Mouse (Mus musculus) embryonic facial prominence, embryonic 14.5 days (tissue): Measurements from ENCODE around the gene Tnfrsf12a. TPM values are rescaled to one million over a fixed set of nuclear protein-coding genes. Genes with fewer than 3 reads are reported as not detected.

Experiments
- ATAC-seq: fragments of 200-750 bp; cut with Nextera tagmentation; 2 replicates; pipeline ENCODE4 v1.8.0; 2017; ENCODE audit warnings: low read depth, moderate number of reproducible peaks, moderate TSS enrichment
- DNase-seq: peaks from one replicate; pipeline ENCODE4 v3.0.0-alpha.2; 2015; ENCODE audit warnings: low spot score
- H3K27ac ChIP-seq: fragments of 300-500 bp; sonication (generic); replicated peaks from 2 replicates; pipeline ENCODE4 v1.5.1; 2014; ENCODE audit warnings: low read depth, mild to moderate bottlenecking, low read length, moderate library complexity
- H3K27me3 ChIP-seq: fragments of 300-500 bp; sonication (generic); replicated peaks from 2 replicates; pipeline ENCODE4 v1.6.1; 2014; ENCODE audit warnings: low read length; ENCODE audit not compliant: control insufficient read depth, insufficient read depth
- H3K36me3 ChIP-seq: fragments of 300-500 bp; sonication (generic); 2 replicates; pipeline ENCODE4 v1.6.1; 2014; ENCODE audit warnings: low read length, mixed read lengths; ENCODE audit not compliant: control insufficient read depth, insufficient read depth
- H3K4me1 ChIP-seq: fragments of 300-500 bp; sonication (generic); 2 replicates; pipeline ENCODE4 v1.6.1; 2014; ENCODE audit warnings: antibody characterized with exemption, low read length; ENCODE audit not compliant: control insufficient read depth, insufficient read depth
- H3K4me2 ChIP-seq: fragments of 300-500 bp; sonication (generic); 2 replicates; pipeline ENCODE4 v1.6.1; 2014; ENCODE audit warnings: low read depth, mild to moderate bottlenecking, low read length, moderate library complexity, mixed read lengths
- H3K4me3 ChIP-seq: fragments of 300-500 bp; sonication (generic); 2 replicates; pipeline ENCODE4 v1.5.1; 2014; ENCODE audit warnings: low read depth, mild to moderate bottlenecking, low read length
- H3K9ac ChIP-seq: fragments of 300-500 bp; sonication (generic); 2 replicates; pipeline ENCODE4 v1.6.1; 2014; ENCODE audit warnings: low read depth, mild to moderate bottlenecking, low read length, moderate library complexity, mixed read lengths
- H3K9me3 ChIP-seq: fragments of 300-500 bp; sonication (generic); 2 replicates; pipeline ENCODE4 v1.6.1; 2016; ENCODE audit warnings: low read length; ENCODE audit not compliant: control insufficient read depth
- WGBS: fragments of 180-500 bp; shearing (Covaris S2); extraction: QIAGEN DNeasy Blood & Tissue Kit; methylation state at CpG from one replicate; pipeline ENCODE4 v1.1.7; 2014; 5-methylcytosine and 5-hydroxymethylcytosine counted together
- polyA plus RNA-seq: library from polyadenylated mRNA; unstranded; fragments of >200 nt; fragmentation: Nextera tagmentation; extraction: Ambion mirVana; gene quantifications from 2 replicates; pipeline ENCODE4 v1.2.1, GENCODE M21; 2014

Gene Tnfrsf12a
- polyA plus RNA-seq, 1 experiment from 2014 or later = 30.7 TPM

DNA sequence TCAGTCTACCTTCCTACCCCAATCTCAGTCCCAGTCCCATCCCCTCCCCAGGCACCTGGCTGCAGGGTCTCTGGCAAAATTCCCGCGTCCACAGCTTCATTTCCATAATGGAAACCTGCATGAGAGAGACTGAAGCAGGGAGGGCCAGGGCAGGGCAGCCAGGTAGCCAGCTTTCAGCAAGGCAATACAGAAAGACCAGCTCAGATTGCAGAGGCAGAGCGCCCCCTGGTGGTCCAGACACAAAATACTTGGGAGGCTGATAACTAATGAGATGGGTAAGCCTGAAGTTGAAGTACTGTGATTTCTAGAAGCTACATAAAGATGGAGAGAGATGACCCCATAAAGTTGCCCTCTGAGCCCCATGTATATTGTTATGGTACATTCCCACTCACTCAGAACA is 28.9 kb upstream of the Tnfrsf12a start:
- Histone ChIP-seq H3K9ac (no peak overlapping the region), H3K9me3 (no peaks in the 10 kb centered on the region), H3K4me2 (no peak overlapping the region), H3K4me3 (no peak overlapping the region), H3K4me1 (no peaks in the 10 kb centered on the region), H3K27ac (no peak overlapping the region), H3K36me3 (no peaks in the 10 kb centered on the region), H3K27me3 (no peaks in the 10 kb centered on the region; the same call in 1 of the 2 replicates)
- ATAC-seq = 0 out of 2 replicates have a peak, but pooled peaks have one; percentile 60
- DNase-seq = peak; percentile 74
- 0% methylated on average over 3 of the region's 3 CpGs for WGBS

DNA sequence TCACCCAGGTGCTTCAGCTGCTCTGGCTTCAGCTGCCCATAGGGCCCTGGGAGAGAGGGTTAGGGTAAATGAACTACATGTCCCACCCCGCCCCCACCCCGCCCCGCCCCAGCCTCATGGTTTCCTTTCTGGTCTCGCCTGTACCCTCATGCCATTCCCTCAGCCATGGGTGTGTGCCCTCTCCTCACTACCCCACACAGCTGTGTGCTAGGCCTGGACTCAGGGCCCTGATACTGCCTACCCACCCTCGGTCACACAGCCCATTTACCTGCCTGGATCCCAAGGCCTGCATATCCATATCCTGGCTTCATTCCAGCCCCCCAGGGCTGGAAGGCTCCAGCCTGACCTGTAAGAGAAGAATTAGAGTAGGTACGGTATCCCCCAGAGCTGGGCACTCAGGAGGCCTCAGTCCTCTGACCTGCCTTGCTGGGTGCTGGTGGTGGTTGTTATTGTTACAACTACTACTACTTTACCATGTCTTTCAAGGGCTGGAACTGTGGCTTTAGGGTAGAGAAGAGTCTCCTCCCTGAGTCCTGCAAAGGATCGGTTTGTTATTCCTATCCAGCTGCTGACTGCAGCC is 28.3 kb upstream of the Tnfrsf12a start:
- Histone ChIP-seq H3K4me2 (no peak overlapping the region), H3K4me3 (no peak overlapping the region), H3K36me3 (no peaks in the 10 kb centered on the region), H3K27ac (no peak overlapping the region), H3K9me3 (no peaks in the 10 kb centered on the region), H3K4me1 (no peaks in the 10 kb centered on the region), H3K27me3 (peaks cover 5% of the 10 kb centered on the region), H3K9ac (no peak overlapping the region)
- ATAC-seq (no peak), DNase-seq (no peak)
- 75% methylated on average over 7 of the region's 7 CpGs for WGBS

- Histone ChIP-seq H3K4me3 (no peak overlapping the region), H3K27me3 (peaks cover 14% of the 10 kb centered on the region), H3K4me2 (no peak overlapping the region), H3K9ac (no peak overlapping the region), H3K36me3 (no peaks in the 10 kb centered on the region), H3K4me1 (no peaks in the 10 kb centered on the region), H3K9me3 (no peaks in the 10 kb centered on the region), H3K27ac (no peak overlapping the region)
- ATAC-seq (no peak), DNase-seq (peak; percentile 81)
- WGBS = 23% methylated on average over 7 of the region's 7 CpGs
Measured at GRCm38 (mm10) chr17:23704741-23705140, 27.5 kb upstream of the Tnfrsf12a start.

DNA sequence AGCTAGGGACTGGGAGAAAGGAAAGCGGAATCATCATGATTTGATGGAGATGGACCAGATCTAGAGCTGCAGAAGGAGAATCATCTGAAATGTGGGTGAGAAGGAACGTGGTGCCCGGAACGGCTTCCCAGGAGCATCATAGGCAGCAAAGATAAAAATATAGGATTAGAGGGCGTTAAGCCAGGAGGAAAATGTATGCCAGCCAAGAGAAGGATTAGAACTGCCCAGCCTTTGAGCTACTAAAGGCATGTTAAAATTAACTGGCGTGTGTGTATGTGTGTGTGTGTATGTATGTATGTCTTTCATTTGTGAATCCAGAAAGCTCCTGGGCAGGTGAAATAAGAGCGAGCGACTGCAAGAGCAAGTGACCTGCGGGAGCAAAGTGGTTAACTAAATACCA is 26.0 kb upstream of the Tnfrsf12a start:
- Histone ChIP-seq H3K4me2 (no peak overlapping the region), H3K27me3 (peaks cover 28% of the 10 kb centered on the region), H3K9ac (no peak overlapping the region), H3K36me3 (no peaks in the 10 kb centered on the region), H3K27ac (no peak overlapping the region), H3K4me1 (no peaks in the 10 kb centered on the region), H3K9me3 (no peaks in the 10 kb centered on the region), H3K4me3 (no peak overlapping the region)
- WGBS = 82% methylated on average over 9 of the region's 9 CpGs
- ATAC-seq = no peak
- DNase-seq = no peak

DNA sequence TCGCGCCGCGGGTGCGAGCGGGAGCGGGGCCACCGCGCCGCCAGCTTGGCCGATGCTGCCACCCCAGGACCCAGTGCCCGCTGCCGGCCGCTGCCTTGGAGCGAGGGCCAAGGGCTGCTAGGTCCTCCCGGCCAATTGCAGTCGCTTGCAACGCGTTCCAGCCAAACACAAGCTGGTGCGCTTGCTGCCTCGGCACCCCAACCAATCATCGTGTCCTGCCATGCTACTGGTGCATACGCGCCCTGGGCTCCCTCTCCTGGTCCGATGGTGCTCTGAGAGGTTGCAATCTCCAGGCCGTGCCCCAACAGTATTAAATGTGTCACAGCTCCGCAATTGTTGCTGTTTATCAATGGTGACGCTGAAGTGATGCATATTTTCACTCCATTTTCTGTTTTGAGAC is 22.8 kb upstream of the Tnfrsf12a start:
- Histone ChIP-seq H3K9ac (peak overlapping the region; percentile 57), H3K36me3 (no peaks in the 10 kb centered on the region), H3K4me1 (no peaks in the 10 kb centered on the region), H3K9me3 (no peaks in the 10 kb centered on the region), H3K27me3 (peaks cover 32% of the 10 kb centered on the region), H3K4me3 (peak overlapping the region; percentile 62), H3K27ac (no peak overlapping the region), H3K4me2 (peak overlapping the region; percentile 100)
- ATAC-seq = peak; percentile 96
- 0% methylated on average over 18 of the region's 28 CpGs for WGBS
- DNase-seq = peak; percentile 96

GRCm38 (mm10) chr17:23699131-23700077 is 22.1 kb upstream of the Tnfrsf12a start:
- no peak overlapping the region for H3K27ac ChIP-seq
- H3K27me3 ChIP-seq = peaks cover 32% of the 10 kb centered on the region
- peak; percentile 49 for ATAC-seq
- no peak for DNase-seq
- H3K9me3 ChIP-seq = no peaks in the 10 kb centered on the region
- peak overlapping the region; percentile 100 for H3K4me2 ChIP-seq
- peak overlapping the region; percentile 62 for H3K4me3 ChIP-seq
- peak overlapping the region; percentile 57 for H3K9ac ChIP-seq
- H3K36me3 ChIP-seq = no peaks in the 10 kb centered on the region
- H3K4me1 ChIP-seq = no peaks in the 10 kb centered on the region
- 0% methylated on average over 22 of the region's 101 CpGs for WGBS

GRCm38 (mm10) chr17:23695801-23696200 is 18.5 kb upstream of the Tnfrsf12a start:
- 16% methylated on average over 3 of the region's 3 CpGs for WGBS
- H3K27me3 ChIP-seq = peaks cover 29% of the 10 kb centered on the region
- no peak overlapping the region for H3K27ac ChIP-seq
- no peaks in the 10 kb centered on the region for H3K4me1 ChIP-seq
- peak; percentile 39 for DNase-seq
- 0 out of 2 replicates have a peak, but pooled peaks have one; percentile 8 for ATAC-seq
- no peak overlapping the region for H3K4me2 ChIP-seq
- H3K36me3 ChIP-seq = no peaks in the 10 kb centered on the region
- H3K9ac ChIP-seq = no peak overlapping the region
- H3K9me3 ChIP-seq = no peaks in the 10 kb centered on the region
- H3K4me3 ChIP-seq = no peak overlapping the region

- 46% methylated on average over 1 of the region's 1 CpGs for WGBS
- no peaks in the 10 kb centered on the region for H3K9me3 ChIP-seq
- no peak for DNase-seq
Measured at GRCm38 (mm10) chr17:23694491-23694890, 17.2 kb upstream of the Tnfrsf12a start.

More at GRCm38 (mm10) chr17:23694491-23694890, 17.2 kb upstream of the Tnfrsf12a start:
- Histone ChIP-seq H3K4me1 (no peaks in the 10 kb centered on the region), H3K4me2 (no peak overlapping the region), H3K9ac (no peak overlapping the region), H3K27ac (no peak overlapping the region), H3K4me3 (no peak overlapping the region), H3K27me3 (peaks cover 16% of the 10 kb centered on the region), H3K36me3 (no peaks in the 10 kb centered on the region)
- no peak for ATAC-seq
